Mouse (Mus musculus) heart, embryonic 11.5 days (tissue): ENCODE results near the gene Pqlc3. TPM values are rescaled to one million over a fixed set of nuclear protein-coding genes. Genes with fewer than 3 reads are reported as not detected.

ENCODE experiments used
- ATAC-seq: fragments of 200-750 bp; cut with Nextera tagmentation; replicated peaks from 2 replicates; pipeline ENCODE4 v1.8.0; 2017; ENCODE audit warnings: moderate library complexity; ENCODE audit not compliant: insufficient number of reproducible peaks, low FRiP score, low TSS enrichment
- H3K27ac ChIP-seq: fragments of 300-500 bp; sonication (generic); 2 replicates; pipeline ENCODE4 v1.5.1; 2014; ENCODE audit warnings: mild to moderate bottlenecking, low read depth, low read length
- H3K27me3 ChIP-seq: fragments of 300-500 bp; sonication (generic); 2 replicates; pipeline ENCODE4 v1.6.1; 2014; ENCODE audit warnings: mild to moderate bottlenecking, low read length, mixed read lengths; ENCODE audit not compliant: control insufficient read depth, insufficient read depth
- H3K36me3 ChIP-seq: fragments of 300-500 bp; sonication (generic); 2 replicates; pipeline ENCODE4 v1.6.1; 2014; ENCODE audit warnings: mild to moderate bottlenecking, low read length, moderate library complexity, mixed read lengths; ENCODE audit not compliant: control insufficient read depth, insufficient read depth
- H3K4me1 ChIP-seq: fragments of 300-500 bp; sonication (generic); 2 replicates; pipeline ENCODE4 v1.6.1; 2014; ENCODE audit warnings: low read length; ENCODE audit not compliant: control insufficient read depth, insufficient read depth
- H3K4me2 ChIP-seq: fragments of 300-500 bp; sonication (generic); 2 replicates; pipeline ENCODE4 v1.6.1; 2014; ENCODE audit warnings: mild to moderate bottlenecking, moderate library complexity
- H3K4me3 ChIP-seq: fragments of 300-500 bp; sonication (generic); 2 replicates; pipeline ENCODE4 v1.5.1; 2014; ENCODE audit warnings: low read depth, low read length
- H3K9ac ChIP-seq: fragments of 300-500 bp; sonication (generic); 2 replicates; pipeline ENCODE4 v1.6.1; 2014; ENCODE audit warnings: mild to moderate bottlenecking, low read depth, low read length, moderate library complexity
- H3K9me3 ChIP-seq: fragments of 300-500 bp; sonication (generic); replicated peaks from 2 replicates; pipeline ENCODE4 v1.6.1; 2016; ENCODE audit warnings: low read length; ENCODE audit not compliant: control insufficient read depth
- WGBS: fragments of 180-500 bp; shearing (Covaris S2); extraction: QIAGEN DNeasy Blood & Tissue Kit; methylation state at CpG from one replicate; pipeline ENCODE4 v1.1.7; 2014; ENCODE audit not compliant: insufficient replicate concordance; 5-methylcytosine and 5-hydroxymethylcytosine counted together
- polyA plus RNA-seq: library from polyadenylated mRNA; unstranded; fragments of >200 nt; fragmentation: Nextera tagmentation; extraction: Ambion mirVana; gene quantifications from 2 replicates; pipeline ENCODE4 v1.2.1, GENCODE M21; 2014

Pqlc3 gene
- polyA plus RNA-seq, 1 experiment from 2014 or later, result 5.1 TPM

DNA sequence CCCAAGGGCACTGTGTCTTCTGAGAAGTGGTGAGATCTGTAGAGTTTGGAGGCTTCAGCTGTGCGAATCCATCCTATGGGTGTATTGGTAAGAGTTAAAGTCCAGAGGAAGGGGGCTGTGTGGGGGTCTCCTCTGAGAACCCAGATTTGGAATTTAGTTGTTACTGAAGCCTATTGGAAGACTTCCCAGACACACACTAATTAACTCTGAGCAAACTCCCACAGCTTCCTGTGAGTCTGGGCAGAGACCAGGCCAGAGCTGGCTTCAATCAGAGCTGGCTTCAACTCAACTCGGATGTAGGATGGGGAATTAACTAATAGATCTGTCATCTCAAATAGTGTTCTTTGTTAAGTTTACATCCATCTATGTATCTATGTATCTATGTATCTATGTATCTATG, 15.5 kb upstream of the Pqlc3 start:
- Histone ChIP-seq H3K27me3 (no peaks in the 10 kb centered on the region; the same call in 1 of the 2 replicates), H3K4me3 (no peak overlapping the region), H3K9me3 (no peaks in the 10 kb centered on the region), H3K9ac (no peak overlapping the region), H3K4me1 (no peaks in the 10 kb centered on the region; the same call in 1 of the 2 replicates), H3K27ac (no peak overlapping the region), H3K36me3 (no peaks in the 10 kb centered on the region), H3K4me2 (no peak overlapping the region)
- 71% methylated on average over 2 of the region's 2 CpGs for WGBS
- ATAC-seq, result no peak

- H3K9me3 ChIP-seq, result peaks cover 3% of the 10 kb centered on the region; the same call in 1 of the 2 replicates
- no peak overlapping the region for H3K27ac ChIP-seq
- 80% methylated on average over 2 of the region's 2 CpGs for WGBS
Observed at GRCm38 (mm10) chr12:17012067-17012899, 12.1 kb upstream of the Pqlc3 start.

GRCm38 (mm10) chr12:17011100-17011870, 11.1 kb upstream of the Pqlc3 start, which contains the start of gene 2410004P03Rik:
Gene 2410004P03Rik, minus strand, starts transcription at chr12:17011727.
- 0 out of 2 replicates have a peak, but pooled peaks have one; percentile 8 for ATAC-seq

More at GRCm38 (mm10) chr12:17012067-17012899, 12.1 kb upstream of the Pqlc3 start:
- Histone ChIP-seq H3K36me3 (no peaks in the 10 kb centered on the region), H3K4me3 (no peak overlapping the region), H3K4me1 (no peaks in the 10 kb centered on the region; the same call in 1 of the 2 replicates), H3K9ac (no peak overlapping the region), H3K27me3 (no peaks in the 10 kb centered on the region; the same call in 1 of the 2 replicates), H3K4me2 (no peak overlapping the region)
- ATAC-seq, result 0 out of 2 replicates have a peak, but pooled peaks have one; percentile 50

DNA sequence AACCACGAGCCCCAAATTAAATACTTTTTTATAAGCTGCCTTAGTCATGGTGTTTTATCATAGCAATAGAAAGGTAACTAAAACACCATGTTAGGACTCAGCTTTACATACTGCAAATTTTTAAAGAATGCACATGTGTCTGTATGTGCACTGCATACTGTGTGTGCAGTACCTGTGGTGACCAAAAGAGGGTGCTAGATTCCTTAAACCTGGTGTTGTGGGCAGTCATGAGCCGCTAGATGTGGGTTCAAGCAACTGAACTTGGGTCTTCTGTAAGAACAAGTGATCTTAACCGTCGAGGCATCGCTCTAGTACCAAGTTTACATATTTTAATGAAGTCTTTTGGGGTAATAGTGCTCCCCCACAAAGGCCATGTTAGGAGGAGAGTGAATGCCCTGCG, 9.3 kb upstream of the Pqlc3 start:
- ATAC-seq, result no peak
- H3K27ac ChIP-seq, result no peak overlapping the region
- H3K4me1 ChIP-seq, result no peaks in the 10 kb centered on the region; the same call in 1 of the 2 replicates
- H3K4me3 ChIP-seq, result no peak overlapping the region
- WGBS, result 89% methylated on average over 6 of the region's 6 CpGs
- H3K4me2 ChIP-seq, result no peak overlapping the region
- no peaks in the 10 kb centered on the region for H3K36me3 ChIP-seq
- H3K9me3 ChIP-seq, result peaks cover 3% of the 10 kb centered on the region; the same call in 1 of the 2 replicates
- H3K27me3 ChIP-seq, result no peaks in the 10 kb centered on the region; the same call in 1 of the 2 replicates
- no peak overlapping the region for H3K9ac ChIP-seq

More at GRCm38 (mm10) chr12:17011100-17011870, 11.1 kb upstream of the Pqlc3 start, which contains the start of gene 2410004P03Rik:
- Histone ChIP-seq H3K4me3 (peak within 1 kb of the TSS; percentile 47), H3K4me2 (peak within 1 kb of the TSS; percentile 75), H3K4me1 (no peaks in the 10 kb centered on the region; the same call in 1 of the 2 replicates), H3K36me3 (no peaks in the 10 kb centered on the region), H3K9me3 (peaks cover 3% of the 10 kb centered on the region; the same call in 1 of the 2 replicates), H3K27me3 (no peaks in the 10 kb centered on the region; the same call in 1 of the 2 replicates), H3K9ac (peak within 1 kb of the TSS; percentile 50; the same call in 1 of the 2 replicates), H3K27ac (no peak within 1 kb of the TSS)
- WGBS, result 7% methylated on average over 29 of the region's 29 CpGs

GRCm38 (mm10) chr12:17001211-17001610, 1.0 kb upstream of the Pqlc3 start:
- Histone ChIP-seq H3K27me3 (peaks cover 5% of the 10 kb centered on the region), H3K36me3 (no peaks in the 10 kb centered on the region), H3K4me1 (peaks cover 7% of the 10 kb centered on the region), H3K4me3 (no peak overlapping the region), H3K9ac (no peak overlapping the region), H3K4me2 (no peak overlapping the region), H3K27ac (no peak overlapping the region), H3K9me3 (no peaks in the 10 kb centered on the region)
- WGBS, result 39% methylated on average over 4 of the region's 4 CpGs
- no peak for ATAC-seq

DNA sequence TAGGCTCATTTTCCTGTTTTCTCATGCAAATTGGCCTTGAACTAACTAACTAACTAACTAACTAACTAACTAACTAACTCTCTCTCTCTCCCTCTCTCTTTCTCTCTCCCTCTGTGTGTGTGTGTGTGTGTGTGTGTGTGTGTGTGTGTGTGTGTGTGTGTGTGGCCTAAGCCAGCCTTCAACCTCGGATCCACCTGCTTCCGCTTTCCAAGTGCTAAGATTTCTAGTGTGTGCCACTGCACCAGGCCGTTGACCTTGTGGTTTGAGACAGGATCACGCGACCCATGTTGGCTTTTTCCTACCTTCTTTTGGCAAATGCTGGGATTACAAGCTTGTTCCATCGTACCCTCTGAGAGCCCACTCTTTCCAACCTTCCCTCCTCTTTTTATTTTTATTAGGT, 420 bp upstream of the Pqlc3 start:
- no peak overlapping the region for H3K4me3 ChIP-seq
- H3K4me1 ChIP-seq, result peaks cover 7% of the 10 kb centered on the region
- no peaks in the 10 kb centered on the region for H3K9me3 ChIP-seq
- ATAC-seq, result no peak
- no peak overlapping the region for H3K27ac ChIP-seq
- WGBS, result 56% methylated on average over 6 of the region's 6 CpGs
- no peak overlapping the region for H3K9ac ChIP-seq
- H3K27me3 ChIP-seq, result peaks cover 5% of the 10 kb centered on the region
- H3K36me3 ChIP-seq, result 0 out of 2 replicates have a peak, but pooled peaks cover 2% of the 10 kb centered on the region
- H3K4me2 ChIP-seq, result peak overlapping the region; percentile 72

- Histone ChIP-seq H3K27me3 (peaks cover 5% of the 10 kb centered on the region), H3K4me2 (peak overlapping the region; percentile 72), H3K9ac (peak overlapping the region; percentile 28; the same call in 1 of the 2 replicates), H3K9me3 (no peaks in the 10 kb centered on the region), H3K27ac (no peak overlapping the region), H3K4me1 (peaks cover 13% of the 10 kb centered on the region), H3K4me3 (peak overlapping the region; percentile 62), H3K36me3 (peaks cover 6% of the 10 kb centered on the region; the same call in 1 of the 2 replicates)
- ATAC-seq, result no peak
- WGBS, result 7% methylated on average over 10 of the region's 10 CpGs
Observed at GRCm38 (mm10) chr12:16999146-16999545, 1.1 kb downstream of the Pqlc3 start.

DNA sequence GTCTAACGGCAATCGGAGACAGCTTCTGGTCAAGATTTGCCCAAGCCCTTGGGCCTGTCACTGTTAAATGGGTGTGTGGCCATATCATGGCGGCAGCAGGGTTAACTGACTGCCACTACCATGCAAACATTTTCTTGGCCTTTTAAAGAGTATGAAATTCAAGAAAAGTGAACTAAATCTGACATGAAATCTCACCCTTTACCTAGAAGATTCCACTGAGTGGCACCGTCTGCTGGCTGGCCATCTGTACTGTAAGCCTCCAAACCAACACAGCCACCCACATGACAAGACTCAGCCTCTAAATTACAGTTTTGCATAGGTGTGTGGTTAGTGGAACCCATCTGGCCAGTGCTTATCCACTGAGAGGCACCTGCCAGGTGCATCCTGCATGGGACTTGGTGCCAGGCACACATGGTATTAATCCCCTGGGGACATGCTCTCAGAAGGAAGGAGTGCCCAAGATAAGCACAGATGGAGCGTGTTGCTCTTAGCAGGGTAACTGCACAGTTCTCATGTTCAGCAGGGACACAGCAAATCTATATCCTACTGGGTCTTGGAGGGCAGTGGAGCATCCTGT, 3.2 kb downstream of the Pqlc3 start:
- H3K36me3 ChIP-seq, result peaks cover 6% of the 10 kb centered on the region; the same call in 1 of the 2 replicates
- no peak overlapping the region for H3K4me2 ChIP-seq
- H3K9ac ChIP-seq, result no peak overlapping the region
- WGBS, result 85% methylated on average over 5 of the region's 5 CpGs
- no peak overlapping the region for H3K27ac ChIP-seq
- no peaks in the 10 kb centered on the region for H3K9me3 ChIP-seq
- H3K4me1 ChIP-seq, result peaks cover 13% of the 10 kb centered on the region
- no peak overlapping the region for H3K4me3 ChIP-seq
- no peak for ATAC-seq
- peaks cover 4% of the 10 kb centered on the region for H3K27me3 ChIP-seq
